Mouse (Mus musculus) MEL (cell line): ENCODE measurements at regions not wholly inside any gene's neighbourhood (a gene's known extent, or its start where the extent isn't known, plus 50 kb on each side); places are given as distances from the start of the nearest gene placed in this dataset.

Source experiments
- BHLHE40 ChIP-seq: IDR thresholded peaks from 2 replicates; pipeline ENCODE4 v1.6.1; 2012; ENCODE audit warnings: low read depth, mild to moderate bottlenecking, inconsistent platforms, low read length, improper control_type of control experiment, borderline replicate concordance
- CTCF ChIP-seq, 3 experiments: IDR thresholded peaks in 2 of 3; conservative IDR thresholded peaks in 1 of 3; 2 replicates each; pipeline ENCODE4 v1.5.1; 2011 to 2012; ENCODE audit warnings: low read length in 3 of 3, low read depth in 2 of 3, mild to moderate bottlenecking in 2 of 3, improper control_type of control experiment in 1 of 3, inconsistent platforms in 1 of 3, mixed read lengths in 1 of 3, moderate library complexity in 1 of 3; ENCODE audit not compliant: control insufficient read depth in 1 of 3, insufficient read depth in 1 of 3, poor library complexity in 1 of 3, severe bottlenecking in 1 of 3
- EP300 ChIP-seq, 2 experiments: IDR thresholded peaks; 2 replicates each; pipeline ENCODE4 v1.6.1; 2011; ENCODE audit warnings: improper control_type of control experiment in 2 of 2, low read length in 2 of 2, low read depth in 1 of 2, mild to moderate bottlenecking in 1 of 2
- GABPA ChIP-seq: IDR thresholded peaks from 2 replicates; pipeline ENCODE4 v1.6.1; 2012; ENCODE audit warnings: low read depth, mild to moderate bottlenecking, inconsistent platforms, low read length, improper control_type of control experiment, moderate library complexity
- JUND ChIP-seq: IDR thresholded peaks from 2 replicates; pipeline ENCODE4 v1.6.1; 2011; ENCODE audit warnings: low read depth, mild to moderate bottlenecking, improper control_type of control experiment, low read length
- MAX ChIP-seq: IDR thresholded peaks from 2 replicates; pipeline ENCODE4 v1.6.1; 2011; ENCODE audit warnings: low read length, improper control_type of control experiment
- NRF1 ChIP-seq: IDR thresholded peaks from 2 replicates; pipeline ENCODE4 v1.6.1; 2014; ENCODE audit warnings: low read depth, mild to moderate bottlenecking, inconsistent platforms, low read length, improper control_type of control experiment, moderate library complexity; ENCODE audit not compliant: poor library complexity, insufficient read depth, severe bottlenecking
- POLR2A ChIP-seq, 2 experiments: IDR thresholded peaks; 2 replicates each; pipeline ENCODE4 v1.6.1; 2011 to 2012; ENCODE audit warnings: low read length in 2 of 2, mild to moderate bottlenecking in 2 of 2, control low read depth in 1 of 2, improper control_type of control experiment in 1 of 2, low read depth in 1 of 2, moderate library complexity in 1 of 2; ENCODE audit not compliant: control insufficient read depth in 1 of 2, insufficient read depth in 1 of 2, poor library complexity in 1 of 2
- POLR2AphosphoS2 ChIP-seq: IDR thresholded peaks from 2 replicates; pipeline ENCODE4 v1.6.1; 2011; ENCODE audit warnings: low read length, improper control_type of control experiment
- POLR2AphosphoS5 ChIP-seq: IDR thresholded peaks from 2 replicates; pipeline ENCODE4 v1.6.1; 2012; ENCODE audit warnings: low read depth, borderline replicate concordance, mild to moderate bottlenecking, inconsistent platforms, low read length, moderate library complexity, mixed read lengths
- SMC3 ChIP-seq: IDR thresholded peaks from 2 replicates; pipeline ENCODE4 v1.6.1; 2011; ENCODE audit warnings: low read depth, low read length, improper control_type of control experiment
- USF1 ChIP-seq: IDR thresholded peaks from 2 replicates; pipeline ENCODE4 v1.6.1; 2014; ENCODE audit warnings: low read depth, mild to moderate bottlenecking, inconsistent platforms, low read length, improper control_type of control experiment, moderate library complexity
- ZMIZ1 ChIP-seq: IDR thresholded peaks from 2 replicates; pipeline ENCODE4 v1.6.1; 2012; ENCODE audit warnings: low read depth, mild to moderate bottlenecking, inconsistent platforms, low read length, improper control_type of control experiment, moderate library complexity

- TF ChIP-seq NRF1 (no peak), USF1 (no peak), GABPA (no peak), POLR2AphosphoS5 (no peak), SMC3 (no peak), CTCF (IDR thresholded peaks at IDR 0.05 in 2 of 3, conservative IDR thresholded peaks at IDR 0.05 in 1 of 3; ENCODE audit: control insufficient read depth in 1 of 3, insufficient read depth in 1 of 3, low read depth in 2 of 3, low read length in 3 of 3, poor library complexity in 1 of 3, severe bottlenecking in 1 of 3) (no peak), EP300 (IDR thresholded peaks at IDR 0.05; ENCODE audit: low read depth in 1 of 2, low read length in 2 of 2) (no peak), JUND (no peak), ZMIZ1 (no peak), MAX (no peak), POLR2A (IDR thresholded peaks at IDR 0.05; ENCODE audit: control insufficient read depth in 1 of 2, insufficient read depth in 1 of 2, low read depth in 1 of 2, low read length in 2 of 2, poor library complexity in 1 of 2) (no peak), BHLHE40 (no peak), POLR2AphosphoS2 (no peak)
These were observed 327.4 kb upstream of the Cited2 start for GRCm38 (mm10) chr10:17395495-17396224.
